Mouse (Mus musculus) activated CD4-positive, CD25-positive, alpha-beta regulatory T cell, adult 4 months (primary cell): ENCODE results near the gene 1500009L16Rik. TPM values are rescaled to one million over a fixed set of nuclear protein-coding genes. Genes with fewer than 3 reads are reported as not detected.

Experiments used
- ATAC-seq: one replicate; pipeline ENCODE4 v1.8.0; 2017
- polyA plus RNA-seq, 2 experiments: library from polyadenylated mRNA; unstranded; fragments of 100-300 nt; shearing (Covaris generic); gene quantifications; one replicate each; pipeline ENCODE4 v1.2.1; 2017

1500009L16Rik gene
- polyA plus RNA-seq, 2 experiments from 2014 or later = 16.8 to 19.7 TPM

GRCm38 (mm10) chr10:83763891-83764290 is 41.2 kb downstream of the 1500009L16Rik start:
- ATAC-seq = no peak

- ATAC-seq = no peak
Observed at GRCm38 (mm10) chr10:83766882-83767281, 44.2 kb downstream of the 1500009L16Rik start.

DNA sequence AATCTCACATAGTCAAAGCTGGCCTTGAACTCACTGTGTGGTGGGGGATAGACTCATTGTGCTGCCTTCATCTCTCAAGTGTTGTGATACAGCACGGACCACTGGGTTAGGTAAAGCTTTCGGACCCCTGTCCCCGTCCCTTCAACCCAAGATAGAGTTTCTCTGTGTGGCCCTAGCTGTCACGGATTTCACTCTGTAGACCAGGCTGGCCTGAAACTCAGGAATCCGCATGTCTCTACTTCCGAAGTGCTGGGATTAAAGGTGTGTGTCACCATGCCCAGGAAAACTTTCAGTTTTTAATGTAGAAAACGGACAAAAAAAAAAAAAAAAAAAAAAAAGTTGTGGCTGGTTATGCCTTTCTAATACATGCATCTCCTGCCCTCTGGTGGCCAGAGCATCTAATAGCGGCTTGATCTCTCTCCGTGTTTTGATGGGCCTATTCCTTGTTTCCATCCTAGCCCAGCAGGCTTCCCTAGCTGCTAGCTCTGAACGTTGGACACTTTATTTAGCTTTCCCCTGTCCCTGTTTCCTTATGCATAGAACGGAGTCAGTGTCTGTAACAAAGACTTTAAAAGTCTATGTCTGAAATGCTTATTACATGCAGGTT is 53.7 kb downstream of the 1500009L16Rik start:
- ATAC-seq = no peak

GRCm38 (mm10) chr10:83777253-83777652 is 54.6 kb downstream of the 1500009L16Rik start:
- no peak for ATAC-seq

GRCm38 (mm10) chr10:83781854-83782253 is 59.2 kb downstream of the 1500009L16Rik start:
- ATAC-seq = no peak

DNA sequence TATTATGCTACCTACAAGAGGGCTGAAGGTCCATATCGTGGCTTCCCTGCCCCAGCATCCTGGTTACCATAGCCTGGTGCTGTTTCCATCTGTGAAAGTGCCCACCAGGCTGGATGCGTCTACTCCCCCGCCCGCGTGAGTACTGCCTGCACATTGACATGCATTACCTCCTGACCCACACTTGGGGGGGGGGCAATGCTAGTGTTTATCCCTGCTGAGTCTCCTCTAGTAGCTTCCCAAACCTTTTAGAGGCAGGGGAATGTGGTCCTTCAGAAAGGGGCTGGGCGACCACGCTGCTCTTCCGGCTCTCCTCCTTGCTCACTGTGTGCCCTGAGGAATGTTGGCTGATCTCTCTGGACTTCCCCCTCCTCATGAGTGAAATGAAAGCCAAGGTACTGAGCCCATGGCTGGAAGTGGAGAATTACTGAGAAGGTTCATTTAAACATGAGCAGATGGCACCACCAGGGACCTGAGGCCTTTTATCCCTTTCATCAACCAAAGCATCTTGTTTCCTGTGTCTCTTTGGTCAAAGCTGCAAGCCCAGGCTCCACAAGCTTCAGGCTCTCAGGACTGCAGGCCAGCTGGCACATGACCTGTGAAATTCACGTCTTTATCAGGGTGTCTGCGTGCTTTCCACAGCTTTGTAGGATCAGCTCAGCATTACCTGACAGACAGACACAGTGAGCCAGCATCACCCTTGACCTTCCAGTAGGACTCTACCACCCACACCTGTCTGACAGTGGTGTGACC is 59.9 kb downstream of the 1500009L16Rik start:
- ATAC-seq = no peak

- ATAC-seq = no peak
Observed at GRCm38 (mm10) chr10:83785003-83785402, 62.3 kb downstream of the 1500009L16Rik start.

DNA sequence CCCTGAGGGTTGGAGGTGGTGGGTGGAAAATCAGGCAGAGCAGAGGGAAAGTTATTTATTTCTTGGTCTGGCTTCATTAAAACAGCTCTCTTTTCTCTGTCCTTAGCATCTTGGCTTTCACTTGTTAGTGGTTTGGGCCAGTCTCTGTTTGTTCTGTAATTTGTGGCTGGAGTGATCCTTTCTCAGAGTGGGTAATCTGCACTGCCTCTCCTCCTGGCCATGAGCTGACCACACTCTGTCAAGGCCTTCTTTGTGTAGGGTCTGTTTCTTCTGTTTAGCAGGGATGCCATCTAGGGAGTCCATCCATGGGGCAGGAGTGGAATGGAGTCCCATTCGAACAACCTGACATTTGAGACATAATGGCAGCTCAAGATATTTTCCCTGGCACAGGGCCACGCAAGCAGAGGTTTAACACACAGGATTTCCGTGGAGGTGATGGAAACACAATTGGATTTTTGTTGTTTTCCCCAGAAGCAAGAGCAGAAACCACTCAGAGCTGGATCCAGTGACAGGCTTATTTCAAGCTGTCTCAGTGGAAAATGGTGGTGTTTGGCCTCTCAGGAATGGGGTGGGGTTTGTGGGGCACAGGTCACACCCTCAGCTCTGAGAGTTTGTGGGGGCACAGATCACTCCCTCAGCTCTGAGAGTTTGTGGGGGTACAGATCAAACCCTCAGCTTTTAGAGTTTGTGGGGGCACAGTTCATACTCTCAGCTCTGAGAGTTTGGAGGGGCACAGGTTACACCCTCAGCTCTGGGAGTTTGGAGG is 63.1 kb downstream of the 1500009L16Rik start:
- no peak for ATAC-seq

- no peak for ATAC-seq
Observed at GRCm38 (mm10) chr10:83795088-83795487, 72.4 kb downstream of the 1500009L16Rik start.

GRCm38 (mm10) chr10:83795500-83795899 is 72.8 kb downstream of the 1500009L16Rik start:
- ATAC-seq = no peak

DNA sequence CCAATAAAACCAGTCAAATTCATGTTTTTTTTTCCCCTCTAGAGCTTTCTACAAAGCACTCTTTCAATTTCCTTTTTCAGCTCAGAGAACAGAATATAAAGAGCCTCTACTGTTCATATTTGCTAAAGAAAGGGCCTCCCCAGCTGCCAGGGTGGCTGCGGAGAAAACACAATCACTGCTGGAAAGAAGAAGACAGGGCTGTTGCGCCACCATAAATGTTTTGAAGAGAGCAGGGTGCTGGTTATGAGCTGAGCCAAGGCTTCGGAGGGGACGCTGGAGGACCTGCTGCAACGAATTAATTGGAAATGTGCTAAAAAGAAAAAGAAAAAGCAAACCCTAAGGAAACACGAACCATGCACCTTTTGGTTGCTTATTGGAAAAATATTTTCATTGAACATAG is 81.4 kb downstream of the 1500009L16Rik start:
- no peak for ATAC-seq

GRCm38 (mm10) chr10:83805201-83805718 is 82.6 kb downstream of the 1500009L16Rik start:
- ATAC-seq = no peak

DNA sequence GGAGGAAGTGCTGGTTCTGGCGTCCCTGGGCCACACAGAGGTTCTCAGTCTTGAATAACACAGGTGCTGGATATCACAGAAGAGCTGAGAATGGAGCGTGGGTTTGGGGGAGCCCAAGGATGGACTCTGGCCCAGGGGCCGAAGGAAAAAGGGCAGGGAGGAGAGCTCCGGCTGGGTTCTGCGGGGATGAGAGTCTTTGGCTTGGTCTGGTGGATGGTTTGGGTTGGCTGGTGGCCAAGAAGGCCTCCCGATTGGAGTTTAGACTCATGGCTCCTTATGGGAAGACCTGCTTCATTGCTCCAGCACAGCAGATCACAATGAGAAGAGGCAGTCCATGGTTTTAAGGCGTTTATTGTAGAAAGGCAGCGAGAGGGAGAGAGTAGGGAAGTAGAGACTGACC is 84.6 kb downstream of the 1500009L16Rik start:
- no peak for ATAC-seq

Other genes starting within 250 kb of the 1500009L16Rik start
- not detected for gene Aldh1l2, start 188.7 kb upstream of the 1500009L16Rik start, polyA plus RNA-seq
- 10 to 100 TPM; 26.7 to 30.8 TPM for gene Washc4, start 179.1 kb upstream of the 1500009L16Rik start, polyA plus RNA-seq
- gene Appl2, start 74.1 kb upstream of the 1500009L16Rik start, polyA plus RNA-seq = 1 to 10 TPM; 6.4 to 8.5 TPM